Mouse (Mus musculus) neural tube, embryonic 12.5 days (tissue): ENCODE measurements around the gene Gm20388. TPM values are rescaled to one million over a fixed set of nuclear protein-coding genes. Genes with fewer than 3 reads are reported as not detected.

ENCODE experiments used
- ATAC-seq: fragments of 200-750 bp; cut with Nextera tagmentation; 2 replicates; pipeline ENCODE4 v1.8.0; 2017; ENCODE audit warnings: low read depth, mild to moderate bottlenecking, moderate TSS enrichment, moderate library complexity; ENCODE audit not compliant: low FRiP score
- H3K27ac ChIP-seq: fragments of 300-500 bp; sonication (generic); 2 replicates; pipeline ENCODE4 v1.5.1; 2016
- H3K27me3 ChIP-seq: fragments of 300-500 bp; sonication (generic); replicated peaks from 2 replicates; pipeline ENCODE4 v1.6.1; 2016; ENCODE audit warnings: mild to moderate bottlenecking
- H3K36me3 ChIP-seq: fragments of 300-500 bp; sonication (generic); 2 replicates; pipeline ENCODE4 v1.6.1; 2016; ENCODE audit warnings: mild to moderate bottlenecking
- H3K4me1 ChIP-seq: fragments of 300-500 bp; sonication (generic); 2 replicates; pipeline ENCODE4 v1.6.1; 2016
- H3K4me2 ChIP-seq: fragments of 300-500 bp; sonication (generic); replicated peaks from 2 replicates; pipeline ENCODE4 v1.6.1; 2016; ENCODE audit warnings: mild to moderate bottlenecking
- H3K4me3 ChIP-seq: fragments of 300-500 bp; sonication (generic); 2 replicates; pipeline ENCODE4 v1.5.1; 2016
- H3K9ac ChIP-seq: fragments of 300-500 bp; sonication (generic); 2 replicates; pipeline ENCODE4 v1.6.1; 2016; ENCODE audit warnings: mild to moderate bottlenecking
- H3K9me3 ChIP-seq: fragments of 300-500 bp; sonication (generic); 2 replicates; pipeline ENCODE4 v1.6.1; 2016; ENCODE audit warnings: mild to moderate bottlenecking
- WGBS: fragments of 180-500 bp; shearing (Covaris S2); methylation state at CpG from one replicate; pipeline ENCODE4 v1.1.7; 2016; 5-methylcytosine and 5-hydroxymethylcytosine counted together
- polyA plus RNA-seq: library from polyadenylated mRNA; unstranded; fragments of >200 nt; fragmentation: Nextera tagmentation; extraction: Ambion mirVana; gene quantifications from 2 replicates; pipeline ENCODE4 v1.2.1, GENCODE M21; 2016

The Gm20388 gene
- polyA plus RNA-seq, 1 experiment from 2014 or later, result not detected

- no peak for ATAC-seq
- Histone ChIP-seq H3K9me3 (no peaks in the 10 kb centered on the region), H3K4me2 (no peak overlapping the region), H3K4me3 (no peak overlapping the region), H3K27me3 (no peaks in the 10 kb centered on the region), H3K4me1 (peaks cover 19% of the 10 kb centered on the region), H3K27ac (no peak overlapping the region), H3K36me3 (no peaks in the 10 kb centered on the region), H3K9ac (no peak overlapping the region)
- 85% methylated on average over 10 of the region's 10 CpGs for WGBS
These were observed 681.1 kb downstream of the Gm20388 start for GRCm38 (mm10) chr8:120591587-120592292.

DNA sequence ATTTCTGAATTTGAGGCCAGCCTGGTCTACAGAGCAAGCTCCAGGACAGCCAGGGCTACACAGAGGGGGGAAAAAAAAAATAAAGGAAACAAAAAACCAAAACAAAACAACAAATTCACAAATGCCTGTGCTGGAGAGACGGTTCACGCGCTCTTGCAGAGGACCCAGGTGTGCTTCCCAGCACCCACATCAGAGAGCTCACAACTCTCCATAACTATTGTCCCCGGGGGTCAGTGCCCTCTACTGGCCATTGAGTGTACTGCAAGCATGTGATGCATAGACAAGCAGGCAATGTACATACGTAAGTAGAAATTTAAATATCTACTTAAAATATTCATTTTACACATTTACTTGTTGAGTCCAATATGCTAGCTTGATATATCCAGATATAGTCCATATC, 683.9 kb downstream of the Gm20388 start:
- H3K36me3 ChIP-seq, result no peaks in the 10 kb centered on the region
- no peak for ATAC-seq
- no peak overlapping the region for H3K4me3 ChIP-seq
- 88% methylated on average over 5 of the region's 5 CpGs for WGBS
- peaks cover 17% of the 10 kb centered on the region for H3K4me1 ChIP-seq
- H3K9ac ChIP-seq, result no peak overlapping the region
- H3K4me2 ChIP-seq, result no peak overlapping the region
- no peaks in the 10 kb centered on the region for H3K27me3 ChIP-seq
- no peak overlapping the region for H3K27ac ChIP-seq
- no peaks in the 10 kb centered on the region for H3K9me3 ChIP-seq

DNA sequence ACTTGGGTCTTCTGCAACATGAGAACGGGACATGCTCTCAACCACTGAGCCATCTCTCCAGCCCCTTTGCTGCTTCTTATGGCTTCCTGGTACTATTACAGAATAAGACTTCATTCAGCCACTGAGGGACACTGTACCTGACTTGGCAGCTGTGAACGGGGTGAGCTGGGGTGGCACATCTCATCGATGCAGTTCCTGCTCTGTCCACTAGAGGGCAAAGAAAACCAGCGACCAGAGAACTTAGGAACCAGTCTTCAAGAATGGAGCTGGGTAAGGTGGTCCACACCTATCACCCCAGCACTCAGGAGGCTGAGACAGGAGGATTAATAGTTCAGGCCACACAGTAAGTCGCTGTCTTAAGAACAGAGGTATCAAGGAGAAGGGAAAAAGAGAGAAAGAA, 685.3 kb downstream of the Gm20388 start:
- no peaks in the 10 kb centered on the region for H3K9me3 ChIP-seq
- no peaks in the 10 kb centered on the region for H3K27me3 ChIP-seq
- H3K36me3 ChIP-seq, result no peaks in the 10 kb centered on the region
- ATAC-seq, result peak; percentile 33; the same call in 1 of the 2 replicates
- no peak overlapping the region for H3K4me3 ChIP-seq
- no peak overlapping the region for H3K27ac ChIP-seq
- peaks cover 11% of the 10 kb centered on the region for H3K4me1 ChIP-seq
- H3K9ac ChIP-seq, result no peak overlapping the region
- H3K4me2 ChIP-seq, result no peak overlapping the region
- WGBS, result 9% methylated on average over 5 of the region's 5 CpGs

GRCm38 (mm10) chr8:120598579-120598978, 687.9 kb downstream of the Gm20388 start:
- ATAC-seq, result no peak
- H3K4me1 ChIP-seq, result peaks cover 20% of the 10 kb centered on the region
- 26% methylated on average over 24 of the region's 24 CpGs for WGBS
- no peak overlapping the region for H3K4me3 ChIP-seq
- 0 out of 2 replicates have a peak, but pooled peaks cover 4% of the 10 kb centered on the region for H3K9me3 ChIP-seq
- H3K27ac ChIP-seq, result no peak overlapping the region
- no peaks in the 10 kb centered on the region for H3K36me3 ChIP-seq
- no peak overlapping the region for H3K9ac ChIP-seq
- H3K27me3 ChIP-seq, result no peaks in the 10 kb centered on the region
- peak overlapping the region; percentile 23 for H3K4me2 ChIP-seq

DNA sequence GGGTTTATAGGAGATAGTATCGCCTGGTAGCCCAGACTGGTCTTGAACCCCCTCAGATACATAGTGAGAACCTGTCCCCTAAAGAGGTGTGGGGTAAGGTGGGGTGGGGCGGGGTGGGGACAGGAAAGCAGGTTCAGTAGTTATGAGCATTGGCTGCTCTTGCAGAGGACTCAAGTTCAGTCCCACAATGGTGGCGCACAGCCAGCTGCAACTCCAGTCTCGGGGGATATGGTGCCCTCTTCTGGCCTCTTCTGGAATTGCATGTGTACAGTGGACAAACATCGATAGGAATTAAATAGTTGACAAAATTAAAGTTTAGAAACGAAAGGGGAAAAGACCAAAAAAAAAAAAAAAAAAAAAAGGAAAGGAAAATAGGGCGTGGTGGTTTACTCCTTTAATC, 688.9 kb downstream of the Gm20388 start:
- no peak overlapping the region for H3K27ac ChIP-seq
- WGBS, result 57% methylated on average over 7 of the region's 7 CpGs
- ATAC-seq, result no peak
- peaks cover 20% of the 10 kb centered on the region for H3K4me1 ChIP-seq
- no peak overlapping the region for H3K9ac ChIP-seq
- H3K4me2 ChIP-seq, result no peak overlapping the region
- H3K4me3 ChIP-seq, result no peak overlapping the region
- no peaks in the 10 kb centered on the region for H3K36me3 ChIP-seq
- H3K9me3 ChIP-seq, result 0 out of 2 replicates have a peak, but pooled peaks cover 4% of the 10 kb centered on the region
- no peaks in the 10 kb centered on the region for H3K27me3 ChIP-seq

DNA sequence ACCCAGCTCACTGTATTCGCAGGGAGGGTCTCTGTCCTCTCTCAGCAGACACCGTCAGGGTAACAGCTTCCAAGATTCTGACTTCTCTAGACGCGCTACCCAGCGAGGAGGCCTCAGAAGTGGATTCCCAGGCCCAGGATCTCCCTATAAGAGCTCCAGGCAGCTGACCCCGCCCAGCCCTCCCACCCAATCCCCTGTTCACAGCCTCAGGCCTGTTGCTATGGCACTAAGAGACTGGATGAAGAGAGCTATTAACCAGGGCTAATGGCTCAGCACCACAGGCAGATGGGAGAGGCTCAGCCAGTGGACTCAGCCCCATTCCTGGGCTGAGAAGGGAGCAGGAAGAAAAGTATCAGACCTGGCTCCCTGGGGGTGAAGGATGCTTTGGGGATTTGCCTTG, 692.0 kb downstream of the Gm20388 start:
- WGBS, result 41% methylated on average over 6 of the region's 6 CpGs
- Histone ChIP-seq H3K9ac (peak overlapping the region; percentile 33; the same call in 1 of the 2 replicates), H3K36me3 (no peaks in the 10 kb centered on the region), H3K4me1 (peaks cover 22% of the 10 kb centered on the region), H3K4me2 (0 out of 2 replicates have a peak overlapping the region, but pooled peaks have one; percentile 5), H3K27ac (peak overlapping the region; percentile 20; the same call in 1 of the 2 replicates), H3K27me3 (no peaks in the 10 kb centered on the region), H3K9me3 (0 out of 2 replicates have a peak, but pooled peaks cover 4% of the 10 kb centered on the region), H3K4me3 (no peak overlapping the region)
- ATAC-seq, result peak; percentile 34; the same call in 1 of the 2 replicates

GRCm38 (mm10) chr8:120607460-120607859, 696.8 kb downstream of the Gm20388 start:
- Histone ChIP-seq H3K4me2 (no peak overlapping the region), H3K27ac (no peak overlapping the region), H3K27me3 (no peaks in the 10 kb centered on the region), H3K36me3 (no peaks in the 10 kb centered on the region), H3K4me3 (no peak overlapping the region), H3K9me3 (no peaks in the 10 kb centered on the region), H3K9ac (no peak overlapping the region), H3K4me1 (peaks cover 8% of the 10 kb centered on the region)
- ATAC-seq, result no peak
- WGBS, result 79% methylated on average over 9 of the region's 9 CpGs

DNA sequence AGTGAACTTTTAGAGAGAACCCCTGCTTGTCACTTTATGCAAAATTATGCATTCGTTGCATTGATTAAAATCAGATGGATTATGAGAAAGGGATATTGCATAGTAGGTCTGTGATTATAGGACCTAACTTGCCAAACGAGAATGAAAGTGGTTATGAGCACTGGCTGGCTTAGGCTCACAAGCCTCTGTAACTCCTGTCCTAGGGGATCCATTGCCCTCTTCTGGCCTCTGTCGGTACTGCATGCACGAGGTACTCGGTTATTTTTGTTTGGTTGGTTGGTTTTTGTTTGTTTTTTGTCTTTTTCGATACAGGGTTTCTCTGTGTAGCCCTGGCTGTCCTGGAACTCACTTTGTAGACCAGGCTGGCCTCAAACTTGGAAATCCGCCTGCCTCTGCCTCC, 697.2 kb downstream of the Gm20388 start:
- WGBS, result 16% methylated on average over 7 of the region's 7 CpGs
- H3K27me3 ChIP-seq, result no peaks in the 10 kb centered on the region
- H3K4me1 ChIP-seq, result peaks cover 4% of the 10 kb centered on the region; the same call in 1 of the 2 replicates
- H3K4me2 ChIP-seq, result no peak overlapping the region
- no peak overlapping the region for H3K27ac ChIP-seq
- no peaks in the 10 kb centered on the region for H3K36me3 ChIP-seq
- ATAC-seq, result peak; percentile 53; the same call in 1 of the 2 replicates
- H3K9me3 ChIP-seq, result no peaks in the 10 kb centered on the region
- no peak overlapping the region for H3K4me3 ChIP-seq
- no peak overlapping the region for H3K9ac ChIP-seq

DNA sequence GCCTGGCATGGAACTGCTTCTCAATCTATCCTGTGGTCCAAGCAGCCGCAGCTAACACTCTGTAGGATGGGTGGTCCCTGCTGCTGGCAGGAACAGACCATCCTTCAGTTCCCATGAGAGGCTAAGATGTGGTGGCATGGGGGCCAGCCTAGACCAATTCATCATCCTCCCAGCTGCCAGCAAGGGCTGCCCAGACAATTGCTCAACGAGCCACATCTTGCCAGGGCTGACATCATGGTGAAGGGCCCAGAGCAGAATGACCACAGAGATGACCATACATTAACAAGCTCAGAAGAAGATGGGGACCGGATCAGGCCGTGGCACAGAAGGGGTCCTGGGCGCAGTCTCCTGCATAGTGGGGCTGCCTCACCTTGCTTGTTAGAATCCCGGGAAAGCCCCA, 700.2 kb downstream of the Gm20388 start:
- Histone ChIP-seq H3K4me2 (no peak overlapping the region), H3K27ac (no peak overlapping the region), H3K9ac (no peak overlapping the region), H3K9me3 (no peaks in the 10 kb centered on the region), H3K36me3 (no peaks in the 10 kb centered on the region), H3K4me1 (peaks cover 2% of the 10 kb centered on the region; the same call in 1 of the 2 replicates), H3K4me3 (no peak overlapping the region), H3K27me3 (no peaks in the 10 kb centered on the region)
- 89% methylated on average over 6 of the region's 6 CpGs for WGBS
- ATAC-seq, result no peak

- Histone ChIP-seq H3K9ac (no peak overlapping the region), H3K4me2 (no peak overlapping the region), H3K9me3 (no peaks in the 10 kb centered on the region), H3K4me3 (no peak overlapping the region), H3K27me3 (no peaks in the 10 kb centered on the region), H3K27ac (no peak overlapping the region), H3K36me3 (no peaks in the 10 kb centered on the region), H3K4me1 (peaks cover 23% of the 10 kb centered on the region)
- 87% methylated on average over 3 of the region's 3 CpGs for WGBS
- ATAC-seq, result no peak
These were observed 703.9 kb downstream of the Gm20388 start for GRCm38 (mm10) chr8:120614491-120614890.

GRCm38 (mm10) chr8:120616663-120617626, 706.3 kb downstream of the Gm20388 start:
- H3K4me1 ChIP-seq, result peaks cover 27% of the 10 kb centered on the region
- 0 out of 2 replicates have a peak overlapping the region, but pooled peaks have one; percentile 33 for H3K9ac ChIP-seq
- H3K9me3 ChIP-seq, result no peaks in the 10 kb centered on the region
- ATAC-seq, result peak; percentile 70
- H3K36me3 ChIP-seq, result no peaks in the 10 kb centered on the region
- peak overlapping the region; percentile 38; the same call in 1 of the 2 replicates for H3K27ac ChIP-seq
- H3K27me3 ChIP-seq, result no peaks in the 10 kb centered on the region
- no peak overlapping the region for H3K4me3 ChIP-seq
- WGBS, result 28% methylated on average over 7 of the region's 8 CpGs
- H3K4me2 ChIP-seq, result no peak overlapping the region

DNA sequence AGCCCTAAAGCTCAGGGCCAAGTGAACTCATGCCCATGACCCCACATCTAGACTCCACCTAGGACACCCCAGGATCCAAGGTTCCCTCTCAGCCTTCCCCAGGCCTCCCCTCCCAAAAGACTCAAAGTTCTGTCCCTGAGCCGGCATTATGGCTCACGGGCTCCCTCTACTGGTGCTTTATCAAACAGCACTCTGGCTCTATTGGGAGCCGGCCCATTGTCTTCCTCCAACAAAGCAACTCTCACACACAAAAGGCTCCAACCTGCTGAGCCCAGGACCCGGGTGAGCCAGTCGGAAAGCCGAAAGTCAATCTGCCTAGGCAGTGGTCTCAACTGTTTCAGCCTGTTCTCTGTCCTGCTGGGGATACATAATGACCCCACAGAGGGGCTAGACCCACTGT, 707.5 kb downstream of the Gm20388 start:
- no peaks in the 10 kb centered on the region for H3K27me3 ChIP-seq
- H3K36me3 ChIP-seq, result no peaks in the 10 kb centered on the region
- no peak overlapping the region for H3K4me3 ChIP-seq
- no peaks in the 10 kb centered on the region for H3K9me3 ChIP-seq
- WGBS, result 2% methylated on average over 6 of the region's 6 CpGs
- H3K4me2 ChIP-seq, result peak overlapping the region; percentile 32; the same call in 1 of the 2 replicates
- no peak overlapping the region for H3K9ac ChIP-seq
- H3K27ac ChIP-seq, result no peak overlapping the region
- H3K4me1 ChIP-seq, result peaks cover 30% of the 10 kb centered on the region
- ATAC-seq, result peak; percentile 59
